Mouse (Mus musculus): ENCODE data around the gene 2510039O18Rik. TPM values are rescaled to one million over a fixed set of nuclear protein-coding genes. Genes with fewer than 3 reads are reported as not detected.

The 2510039O18Rik gene
- polyA plus RNA-seq, 1 experiment from 2014 or later = 23.5 TPM

- no peaks in the 10 kb centered on the region for H3K27me3 ChIP-seq
- no peak overlapping the region for H3K27ac ChIP-seq
- H3K9me3 ChIP-seq = no peaks in the 10 kb centered on the region
- H3K4me1 ChIP-seq (replicated peaks) = no peaks in the 10 kb centered on the region
- no peak overlapping the region for H3K4me2 ChIP-seq
- no peak for ATAC-seq (ENCODE audit: insufficient number of reproducible peaks, insufficient read depth, low FRiP score, low TSS enrichment, low read depth)
- H3K9ac ChIP-seq (replicated peaks) = no peak overlapping the region
- H3K36me3 ChIP-seq = no peaks in the 10 kb centered on the region
- no peak overlapping the region for H3K4me3 ChIP-seq (replicated peaks)
- 56% methylated on average over 6 of the region's 6 CpGs for WGBS
These were observed 22.1 kb downstream of the 2510039O18Rik start for GRCm38 (mm10) chr4:147962781-147963180.

- no peak overlapping the region for H3K27ac ChIP-seq
- no peaks in the 10 kb centered on the region for H3K36me3 ChIP-seq
- WGBS = 83% methylated on average over 15 of the region's 15 CpGs
- ATAC-seq (ENCODE audit: insufficient number of reproducible peaks, insufficient read depth, low FRiP score, low TSS enrichment, low read depth) = no peak
- no peak overlapping the region for H3K4me2 ChIP-seq
- no peak overlapping the region for H3K9ac ChIP-seq (replicated peaks)
- H3K27me3 ChIP-seq = no peaks in the 10 kb centered on the region
- H3K9me3 ChIP-seq = no peaks in the 10 kb centered on the region
- no peak overlapping the region for H3K4me3 ChIP-seq (replicated peaks)
- no peaks in the 10 kb centered on the region for H3K4me1 ChIP-seq (replicated peaks)
These were observed 22.9 kb downstream of the 2510039O18Rik start for GRCm38 (mm10) chr4:147963623-147964022.

- no peak overlapping the region for H3K4me3 ChIP-seq (replicated peaks)
- WGBS = 71% methylated on average over 7 of the region's 7 CpGs
- no peaks in the 10 kb centered on the region for H3K27me3 ChIP-seq
- H3K9me3 ChIP-seq = no peaks in the 10 kb centered on the region
- H3K9ac ChIP-seq (replicated peaks) = no peak overlapping the region
- H3K4me1 ChIP-seq (replicated peaks) = no peaks in the 10 kb centered on the region
- H3K27ac ChIP-seq = no peak overlapping the region
- H3K36me3 ChIP-seq = no peaks in the 10 kb centered on the region
- H3K4me2 ChIP-seq = no peak overlapping the region
- no peak for ATAC-seq (ENCODE audit: insufficient number of reproducible peaks, insufficient read depth, low FRiP score, low TSS enrichment, low read depth)
These were observed 25.0 kb downstream of the 2510039O18Rik start for GRCm38 (mm10) chr4:147965712-147966111.

GRCm38 (mm10) chr4:147968816-147969215, 28.1 kb downstream of the 2510039O18Rik start:
- H3K9me3 ChIP-seq = no peaks in the 10 kb centered on the region
- ATAC-seq (ENCODE audit: insufficient number of reproducible peaks, insufficient read depth, low FRiP score, low TSS enrichment, low read depth) = no peak
- H3K4me3 ChIP-seq (replicated peaks) = no peak overlapping the region
- no peaks in the 10 kb centered on the region for H3K4me1 ChIP-seq (replicated peaks)
- H3K27ac ChIP-seq = no peak overlapping the region
- no peak overlapping the region for H3K4me2 ChIP-seq
- 65% methylated on average over 2 of the region's 2 CpGs for WGBS
- H3K36me3 ChIP-seq = no peaks in the 10 kb centered on the region
- no peak overlapping the region for H3K9ac ChIP-seq (replicated peaks)
- no peaks in the 10 kb centered on the region for H3K27me3 ChIP-seq

GRCm38 (mm10) chr4:147969337-147969736, 28.6 kb downstream of the 2510039O18Rik start:
- Histone ChIP-seq H3K4me3 (replicated peaks) (no peak overlapping the region), H3K4me2 (no peak overlapping the region), H3K36me3 (no peaks in the 10 kb centered on the region), H3K9me3 (no peaks in the 10 kb centered on the region), H3K9ac (replicated peaks) (no peak overlapping the region), H3K4me1 (replicated peaks) (no peaks in the 10 kb centered on the region), H3K27me3 (no peaks in the 10 kb centered on the region), H3K27ac (no peak overlapping the region)
- WGBS = 58% methylated on average over 9 of the region's 9 CpGs
- ATAC-seq (ENCODE audit: insufficient number of reproducible peaks, insufficient read depth, low FRiP score, low TSS enrichment, low read depth) = no peak

- no peak overlapping the region for H3K27ac ChIP-seq
- no peaks in the 10 kb centered on the region for H3K27me3 ChIP-seq
- H3K36me3 ChIP-seq = no peaks in the 10 kb centered on the region
- WGBS = 80% methylated on average over 3 of the region's 3 CpGs
- ATAC-seq (ENCODE audit: insufficient number of reproducible peaks, insufficient read depth, low FRiP score, low TSS enrichment, low read depth) = no peak
- no peak overlapping the region for H3K4me2 ChIP-seq
- H3K9ac ChIP-seq (replicated peaks) = no peak overlapping the region
- no peaks in the 10 kb centered on the region for H3K4me1 ChIP-seq (replicated peaks)
- H3K4me3 ChIP-seq (replicated peaks) = no peak overlapping the region
- H3K9me3 ChIP-seq = 0 out of 2 replicates have a peak, but pooled peaks cover 8% of the 10 kb centered on the region
These were observed 35.5 kb downstream of the 2510039O18Rik start for GRCm38 (mm10) chr4:147976237-147976636.

GRCm38 (mm10) chr4:147977726-147978125, 37.0 kb downstream of the 2510039O18Rik start:
- Histone ChIP-seq H3K9me3 (0 out of 2 replicates have a peak, but pooled peaks cover 8% of the 10 kb centered on the region), H3K36me3 (no peaks in the 10 kb centered on the region), H3K27ac (no peak overlapping the region), H3K9ac (replicated peaks) (no peak overlapping the region), H3K4me1 (replicated peaks) (no peaks in the 10 kb centered on the region), H3K4me3 (replicated peaks) (no peak overlapping the region), H3K4me2 (no peak overlapping the region), H3K27me3 (no peaks in the 10 kb centered on the region)
- no peak for ATAC-seq (ENCODE audit: insufficient number of reproducible peaks, insufficient read depth, low FRiP score, low TSS enrichment, low read depth)
- WGBS = 82% methylated on average over 4 of the region's 4 CpGs

- no peak for ATAC-seq (ENCODE audit: insufficient number of reproducible peaks, insufficient read depth, low FRiP score, low TSS enrichment, low read depth)
- no peaks in the 10 kb centered on the region for H3K36me3 ChIP-seq
- WGBS = 86% methylated on average over 6 of the region's 6 CpGs
- H3K27ac ChIP-seq = no peak overlapping the region
- H3K4me2 ChIP-seq = no peak overlapping the region
- H3K9me3 ChIP-seq = 0 out of 2 replicates have a peak, but pooled peaks cover 8% of the 10 kb centered on the region
- no peak overlapping the region for H3K4me3 ChIP-seq (replicated peaks)
- no peaks in the 10 kb centered on the region for H3K27me3 ChIP-seq
- H3K9ac ChIP-seq (replicated peaks) = no peak overlapping the region
- no peaks in the 10 kb centered on the region for H3K4me1 ChIP-seq (replicated peaks)
These were observed 37.7 kb downstream of the 2510039O18Rik start for GRCm38 (mm10) chr4:147978391-147978790.

GRCm38 (mm10) chr4:147979441-147979860, 38.8 kb downstream of the 2510039O18Rik start:
- Histone ChIP-seq H3K9me3 (0 out of 2 replicates have a peak, but pooled peaks cover 8% of the 10 kb centered on the region), H3K27me3 (no peaks in the 10 kb centered on the region), H3K4me2 (no peak overlapping the region), H3K4me3 (replicated peaks) (no peak overlapping the region), H3K27ac (no peak overlapping the region), H3K9ac (replicated peaks) (no peak overlapping the region), H3K4me1 (replicated peaks) (no peaks in the 10 kb centered on the region), H3K36me3 (no peaks in the 10 kb centered on the region)
- no peak for ATAC-seq (ENCODE audit: insufficient number of reproducible peaks, insufficient read depth, low FRiP score, low TSS enrichment, low read depth)
- WGBS = 85% methylated on average over 7 of the region's 7 CpGs

GRCm38 (mm10) chr4:147985205-147986132, 44.8 kb downstream of the 2510039O18Rik start, which contains the start of gene Nppb:
Nppb (plus strand) TSS chr4:147985788.
- H3K9ac ChIP-seq (replicated peaks) = no peak within 1 kb of the TSS
- H3K27ac ChIP-seq = no peak within 1 kb of the TSS
- H3K9me3 ChIP-seq = no peaks in the 10 kb centered on the region
- 39% methylated on average over 20 of the region's 20 CpGs for WGBS
- H3K27me3 ChIP-seq = no peaks in the 10 kb centered on the region
- ATAC-seq (ENCODE audit: insufficient number of reproducible peaks, insufficient read depth, low FRiP score, low TSS enrichment, low read depth) = no peak
- no peaks in the 10 kb centered on the region for H3K36me3 ChIP-seq
- H3K4me1 ChIP-seq (replicated peaks) = no peaks in the 10 kb centered on the region
- H3K4me3 ChIP-seq (replicated peaks) = no peak within 1 kb of the TSS
- no peak within 1 kb of the TSS for H3K4me2 ChIP-seq

GRCm38 (mm10) chr4:147993571-147994095, 52.9 kb downstream of the 2510039O18Rik start:
- H3K4me1 ChIP-seq (replicated peaks) = no peaks in the 10 kb centered on the region
- ATAC-seq (ENCODE audit: insufficient number of reproducible peaks, insufficient read depth, low FRiP score, low TSS enrichment, low read depth) = no peak
- no peaks in the 10 kb centered on the region for H3K9me3 ChIP-seq
- no peak overlapping the region for H3K9ac ChIP-seq (replicated peaks)
- H3K27ac ChIP-seq = no peak overlapping the region
- H3K36me3 ChIP-seq = no peaks in the 10 kb centered on the region
- H3K27me3 ChIP-seq = no peaks in the 10 kb centered on the region
- no peak overlapping the region for H3K4me3 ChIP-seq (replicated peaks)
- no peak overlapping the region for H3K4me2 ChIP-seq
- 67% methylated on average over 7 of the region's 7 CpGs for WGBS
